Mouse (Mus musculus) kidney, adult 9 months (tissue): Measurements from ENCODE around the gene Tmem8b.

Experiments
- DNase-seq: peaks from one replicate; pipeline ENCODE4 v3.0.0; 2022

Tmem8b gene

DNA sequence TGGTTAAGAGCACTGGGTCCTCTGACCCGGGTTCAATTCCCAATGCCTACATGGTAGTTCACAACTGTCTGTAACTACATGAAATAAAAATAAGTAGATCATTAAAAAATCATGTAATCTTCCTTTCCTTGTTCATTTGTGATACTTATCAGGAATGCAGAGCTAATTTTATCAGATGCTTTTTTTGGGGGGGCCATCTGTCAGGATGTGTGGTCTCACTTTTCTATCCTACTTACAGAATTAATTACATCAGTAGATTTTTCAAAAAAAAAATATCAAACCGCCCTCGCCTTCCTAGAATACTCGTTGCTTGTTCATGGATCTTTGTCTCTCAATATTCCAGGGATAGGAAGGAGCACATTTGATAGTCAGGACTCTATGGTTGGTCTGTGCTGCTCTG, 53.4 kb downstream of the Tmem8b start:
- DNase-seq = no peak

DNA sequence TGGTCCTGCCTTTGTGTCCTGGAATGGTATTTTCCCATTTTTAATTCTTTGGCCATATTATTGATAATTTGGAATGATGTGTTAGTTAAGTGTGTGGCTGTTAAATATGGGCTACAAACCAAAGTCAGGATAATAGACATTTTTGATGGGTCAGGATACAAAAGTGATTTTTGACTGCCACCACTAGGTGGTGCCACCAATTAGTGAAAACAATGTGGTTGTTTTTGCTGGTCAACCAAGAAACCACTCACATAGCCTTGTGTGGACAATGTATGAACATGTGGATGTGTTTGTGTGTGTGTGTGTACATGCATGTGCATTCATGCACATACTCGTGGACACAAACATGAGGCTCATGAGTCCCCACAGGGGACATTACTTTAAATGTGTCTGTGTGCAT, 56.0 kb downstream of the Tmem8b start:
- DNase-seq = peak; percentile 49

DNA sequence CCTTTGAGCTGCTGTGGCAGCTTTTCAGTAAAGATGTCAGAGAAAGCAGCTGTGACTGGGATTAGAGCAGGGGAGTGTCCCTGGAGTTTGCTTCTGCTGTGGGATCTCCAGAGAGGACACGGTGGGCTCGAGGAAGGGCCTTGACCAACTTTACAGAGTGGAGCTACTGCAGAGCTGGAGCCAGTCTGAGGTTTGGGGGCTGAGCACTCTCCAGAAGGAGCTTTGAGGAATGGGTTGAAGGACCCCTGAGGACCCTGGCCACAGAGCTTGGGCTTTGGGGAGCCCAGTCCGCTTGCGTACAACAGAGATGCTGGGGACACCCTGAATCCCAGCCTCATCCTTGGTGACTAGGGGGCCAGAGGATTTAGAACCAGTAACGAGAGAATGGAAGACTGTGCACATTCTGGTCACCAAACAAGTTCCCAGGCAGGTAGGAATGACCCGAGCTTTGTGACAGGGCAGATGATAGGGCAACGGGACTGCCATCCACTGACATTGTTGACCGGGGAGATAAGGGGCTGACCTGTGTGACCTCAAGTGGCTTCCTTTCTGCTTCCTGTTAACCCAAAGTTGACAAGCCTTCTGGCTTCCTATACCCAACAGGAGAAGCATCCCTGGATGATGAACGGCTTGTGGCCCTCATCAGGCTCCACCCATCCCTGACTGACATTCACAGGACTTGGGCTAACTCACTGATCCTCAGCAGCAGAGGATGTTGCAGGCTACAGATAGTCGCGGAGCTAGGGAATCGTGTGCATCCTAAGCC, 57.6 kb downstream of the Tmem8b start:
- DNase-seq = peak; percentile 52

DNA sequence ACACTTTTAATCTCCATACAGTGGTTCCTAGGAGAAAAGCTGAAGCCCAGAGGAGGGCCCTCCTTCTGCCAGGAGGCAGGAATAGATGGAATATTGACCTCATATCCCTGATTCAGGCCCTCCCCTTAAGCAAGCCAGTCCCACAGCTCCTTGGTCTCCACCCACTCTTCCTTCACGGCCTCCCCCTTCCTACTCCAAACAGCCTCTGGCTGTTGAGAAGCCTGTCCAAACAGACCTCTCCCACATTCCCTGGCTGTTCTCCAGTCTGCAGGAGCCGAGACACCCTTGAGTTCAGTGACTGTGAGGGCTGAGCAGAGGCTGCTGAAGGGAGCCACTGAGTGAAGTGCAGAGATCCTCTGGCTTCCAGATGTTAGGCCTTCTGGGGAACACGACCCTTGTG, 58.2 kb downstream of the Tmem8b start, which contains the start of gene Hrct1:
Gene Hrct1, plus strand, starts transcription at position 194 of the 400 bp plus-strand sequence.
- peak; percentile 83 for DNase-seq

DNA sequence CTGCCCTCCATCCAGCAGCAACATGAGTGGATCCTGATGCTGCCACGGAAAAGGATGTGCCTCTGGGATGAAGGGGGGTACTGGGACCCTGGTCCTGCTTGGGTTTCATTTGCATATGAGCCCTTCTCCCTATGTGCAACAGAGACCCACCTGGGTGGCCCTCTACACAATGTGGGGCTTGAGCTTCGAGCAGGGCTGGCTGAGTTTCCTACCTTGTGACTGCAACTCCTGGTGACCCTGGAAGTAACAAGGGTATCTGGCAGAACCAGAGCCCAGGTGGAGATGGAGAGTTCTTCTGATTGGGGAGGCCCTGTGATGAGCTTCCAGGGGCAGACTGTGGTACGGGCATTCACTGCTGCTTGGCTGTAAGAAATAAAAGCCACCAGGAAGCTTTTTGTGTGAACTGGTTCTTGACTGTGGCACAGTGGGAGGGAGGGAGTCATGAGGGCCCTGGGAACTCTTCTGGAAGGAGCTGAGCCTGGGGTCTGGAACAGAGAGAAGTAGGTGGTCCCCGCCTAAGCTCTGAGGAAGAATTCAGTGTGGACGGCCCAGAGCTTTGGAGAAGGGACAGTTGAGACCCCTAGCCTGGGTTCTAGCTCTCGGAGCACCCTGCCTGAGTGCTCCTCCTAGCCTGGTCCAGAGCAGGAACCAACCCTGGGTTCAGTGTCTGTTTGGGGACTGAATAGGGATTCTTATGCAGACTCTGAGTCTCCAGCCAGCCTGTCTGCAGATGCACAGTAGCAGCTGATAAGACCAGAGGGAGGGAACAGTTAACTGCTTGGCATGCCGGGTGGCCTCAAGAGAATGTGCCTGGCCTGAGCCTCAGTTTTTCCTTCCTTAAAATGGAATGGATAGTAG, 59.2 kb downstream of the Tmem8b start:
- DNase-seq = no peak

DNA sequence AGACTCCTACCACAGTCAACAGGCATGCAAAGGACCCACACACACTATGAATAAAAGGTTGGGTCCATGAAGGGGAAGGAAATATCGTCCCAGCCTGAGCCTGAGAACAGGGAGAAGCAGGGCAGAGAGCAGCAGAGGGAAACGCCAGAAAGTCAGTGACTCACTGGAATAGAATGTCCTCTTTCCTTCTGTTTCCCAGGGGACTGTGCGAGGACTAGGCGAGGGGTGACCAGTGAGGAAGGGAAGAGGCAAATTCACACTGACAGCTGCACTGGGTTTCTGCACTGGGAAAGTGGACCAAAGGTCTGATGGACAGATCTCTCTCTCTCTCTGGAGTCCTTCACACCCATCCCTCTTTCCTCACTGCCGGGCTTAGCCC, 59.8 kb downstream of the Tmem8b start:
- DNase-seq = peak; percentile 77

DNA sequence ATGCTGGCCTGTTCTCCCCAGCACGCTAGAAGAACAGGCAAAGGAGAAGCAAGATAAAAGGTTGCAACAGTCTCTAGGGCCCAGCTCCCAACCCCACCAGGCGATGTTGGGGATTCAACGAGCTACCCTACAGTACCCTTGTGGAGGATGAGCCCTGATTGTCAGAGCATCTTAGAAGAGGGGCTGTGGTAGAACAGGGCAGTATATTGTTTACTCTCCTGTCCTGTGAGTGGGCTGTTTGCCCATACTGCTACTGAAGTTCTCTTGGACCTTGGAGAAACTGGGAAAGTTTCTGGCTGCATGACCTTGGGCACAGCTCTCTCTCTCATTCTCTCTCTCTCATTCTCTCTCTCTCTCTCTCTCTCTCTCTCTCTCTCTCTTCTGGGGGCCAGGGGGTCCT, 60.4 kb downstream of the Tmem8b start:
- no peak for DNase-seq

DNA sequence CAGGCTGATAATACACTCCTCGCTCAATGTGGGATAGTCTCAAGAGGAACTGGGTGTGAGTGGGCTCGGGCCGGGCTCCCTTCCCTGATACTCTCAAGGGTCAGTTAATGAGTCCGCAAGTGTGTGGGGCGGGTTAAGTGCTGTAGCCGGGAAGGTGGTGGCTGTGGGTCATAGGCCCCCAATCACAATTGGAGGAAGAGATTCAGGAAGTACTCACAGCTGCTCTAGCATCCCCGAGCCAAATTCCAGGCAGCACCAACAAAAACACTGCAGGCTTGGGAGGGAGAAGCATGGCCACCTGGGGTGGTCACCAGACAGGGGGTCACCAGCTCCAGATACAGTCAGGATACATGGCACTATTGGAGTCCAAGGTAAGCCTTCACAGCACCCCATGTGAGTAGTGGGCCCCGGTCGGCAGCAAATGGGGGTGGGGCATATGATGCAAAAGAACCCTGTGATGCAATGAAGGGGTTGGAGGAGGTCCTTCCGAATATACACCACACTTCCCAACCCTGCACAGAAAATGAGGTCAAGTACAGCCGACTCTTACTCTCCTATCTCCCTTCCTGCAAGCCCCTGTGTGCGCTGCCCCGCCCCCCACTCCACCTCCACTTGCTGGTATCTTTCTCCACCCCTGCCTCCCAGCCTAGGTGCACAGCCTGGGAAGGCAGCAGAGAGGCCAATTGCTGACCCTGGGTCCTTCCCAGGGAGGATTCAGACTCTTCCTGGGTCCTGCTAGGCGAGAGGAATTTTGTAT, 61.2 kb downstream of the Tmem8b start, which contains the start of gene Spaar:
Gene Spaar, plus strand, starts transcription at position 241 of the 757 bp plus-strand sequence.
- DNase-seq = peak; percentile 71

DNA sequence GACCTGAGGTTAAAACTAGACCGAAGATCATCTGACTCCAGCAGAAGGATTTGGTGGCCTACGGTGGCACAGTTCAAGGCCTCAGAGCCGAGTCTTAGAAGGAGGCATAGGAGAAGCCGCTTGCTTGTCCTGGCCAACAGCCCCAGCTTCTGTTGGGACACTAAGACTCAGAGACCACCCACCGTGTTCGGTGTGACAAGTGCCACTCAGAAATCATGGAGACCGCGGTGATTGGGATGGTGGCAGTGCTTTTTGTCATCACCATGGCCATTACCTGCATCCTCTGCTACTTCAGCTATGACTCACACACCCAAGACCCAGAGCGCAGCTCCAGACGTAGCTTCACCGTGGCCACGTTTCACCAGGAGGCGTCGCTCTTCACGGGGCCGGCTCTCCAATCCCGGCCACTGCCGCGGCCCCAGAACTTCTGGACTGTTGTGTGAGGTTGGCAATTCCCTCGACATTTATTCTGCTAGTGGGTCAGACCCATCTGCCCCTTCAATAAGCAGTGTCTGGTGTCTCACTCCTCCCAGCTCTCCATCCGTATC, 62.1 kb downstream of the Tmem8b start:
- no peak for DNase-seq

DNA sequence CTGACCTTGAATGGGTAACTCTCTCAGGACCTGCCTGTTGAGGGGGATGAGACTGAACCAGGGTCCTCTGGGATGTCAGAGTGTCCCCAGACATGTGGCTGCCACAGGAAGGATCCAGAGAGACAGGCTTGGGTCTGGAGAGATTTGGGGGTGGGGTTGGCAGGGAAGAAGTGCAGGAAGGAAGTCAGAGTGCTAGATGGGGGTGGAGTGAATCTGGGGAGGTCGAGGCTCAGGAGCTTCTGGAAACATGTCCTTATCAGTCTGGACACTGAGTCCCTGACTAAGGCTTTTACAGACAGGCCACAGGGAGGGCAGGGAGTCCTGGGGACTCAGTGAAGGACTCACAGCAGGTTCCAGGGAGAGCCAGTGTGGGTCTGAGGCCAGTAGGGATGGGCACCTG, 63.4 kb downstream of the Tmem8b start:
- DNase-seq = no peak

DNA sequence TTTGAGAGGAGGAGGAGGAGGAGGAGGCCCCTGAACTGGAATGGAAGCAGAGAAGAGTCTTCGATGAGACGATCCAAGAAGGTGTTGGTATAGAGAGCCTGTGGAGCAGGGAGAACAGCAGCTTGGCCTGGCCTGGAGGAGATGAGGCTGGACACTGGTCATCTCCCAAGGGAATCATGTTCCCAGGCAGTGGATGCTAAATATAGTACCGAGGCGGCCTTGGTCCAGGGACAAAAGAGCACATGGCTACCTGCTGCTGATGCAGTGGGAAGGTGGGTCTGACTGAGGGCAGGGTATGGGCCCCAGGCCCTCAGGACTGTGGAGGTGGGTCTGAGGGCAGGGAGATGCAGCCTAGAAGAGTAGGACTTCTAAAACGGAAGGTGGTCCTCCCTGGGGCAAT, 64.4 kb downstream of the Tmem8b start:
- DNase-seq = no peak

DNA sequence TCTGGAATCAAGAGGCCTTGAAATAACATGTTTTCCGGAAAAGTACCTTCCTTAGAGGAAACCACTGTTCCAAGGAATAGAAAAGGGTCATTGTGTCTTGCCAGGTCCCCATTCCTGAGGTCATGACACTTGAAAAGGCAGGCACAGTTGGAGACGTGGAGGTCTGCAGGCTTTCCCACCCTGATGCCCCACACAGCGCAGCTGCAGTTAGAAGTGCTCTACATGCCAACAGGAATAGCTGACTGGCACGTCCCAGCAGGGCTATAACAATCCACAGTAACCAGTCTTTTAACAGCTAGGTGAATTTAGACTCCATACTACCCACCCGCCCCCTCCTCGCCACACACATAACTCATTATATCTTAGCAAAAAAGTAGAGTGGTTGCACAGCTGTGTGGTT, 68.4 kb downstream of the Tmem8b start:
- DNase-seq = peak; percentile 31

DNA sequence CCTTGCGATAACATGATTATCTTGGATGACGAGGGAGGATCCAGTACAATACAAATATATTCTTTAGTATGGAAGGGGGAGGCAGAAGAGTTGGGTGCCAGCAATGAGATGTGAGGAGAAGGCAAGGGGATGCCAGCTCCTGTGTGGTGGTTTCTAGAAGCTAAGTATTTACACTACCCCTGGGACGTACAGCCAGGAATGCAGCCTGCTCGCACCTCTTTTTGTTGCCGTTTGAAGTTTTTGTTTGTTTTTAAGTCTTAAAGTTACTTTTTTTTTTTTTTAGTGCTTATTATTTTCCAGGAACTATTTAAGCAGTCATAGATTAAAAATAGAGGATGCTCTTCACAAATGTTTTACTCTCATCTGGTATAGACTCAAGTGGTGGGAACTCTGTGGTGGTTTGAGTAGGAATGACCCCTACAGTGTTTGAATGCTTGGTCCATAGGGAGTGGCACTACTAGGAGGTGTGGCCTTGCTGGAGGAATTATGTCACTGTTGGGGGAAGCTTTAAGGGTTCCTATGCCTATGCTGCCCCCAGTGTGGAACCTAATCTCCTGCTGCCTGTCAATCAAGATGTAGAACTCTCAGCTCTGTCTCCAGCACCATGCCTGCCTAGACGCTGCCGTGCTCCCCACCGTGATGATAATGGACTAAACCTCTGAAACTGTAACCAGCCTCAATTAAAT, 70.4 kb downstream of the Tmem8b start:
- no peak for DNase-seq

DNA sequence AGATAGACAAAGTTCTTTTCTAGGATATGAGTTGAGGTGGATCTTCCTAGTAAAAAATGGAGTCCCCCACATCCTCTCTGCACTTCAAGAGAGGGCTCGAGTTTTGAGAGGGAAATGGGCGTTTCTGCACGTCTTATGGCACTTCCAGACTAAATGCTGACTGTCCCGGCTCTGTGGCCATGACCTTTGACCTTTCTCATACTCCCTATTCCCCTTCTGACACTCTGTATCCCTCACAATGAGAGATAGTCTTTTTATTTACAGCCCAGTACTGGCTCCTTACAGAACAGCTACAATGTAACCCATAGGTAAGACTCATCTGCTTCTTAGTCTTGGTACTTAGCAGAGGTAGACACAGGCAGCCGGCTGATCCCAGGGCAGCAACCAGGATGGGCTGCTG, 72.8 kb downstream of the Tmem8b start:
- no peak for DNase-seq
